Mouse (Mus musculus) heart, embryonic 10.5 days (tissue): Measurements from ENCODE around the gene Hmga1. TPM values are rescaled to one million over a fixed set of nuclear protein-coding genes. Genes with fewer than 3 reads are reported as not detected.
A peak's percentile ranks its signal among the peaks of the same experiment; 100 is the strongest.

ENCODE experiments used
- DNase-seq: peaks from one replicate; pipeline ENCODE4 v3.0.0-alpha.2; 2017; ENCODE audit warnings: low spot score
- H3K27ac ChIP-seq: fragments of 300-500 bp; sonication (generic); 2 replicates; pipeline ENCODE4 v1.5.1; 2016; ENCODE audit warnings: mild to moderate bottlenecking
- H3K27me3 ChIP-seq: fragments of 300-500 bp; sonication (generic); 2 replicates; pipeline ENCODE4 v1.6.1; 2016; ENCODE audit warnings: mild to moderate bottlenecking; ENCODE audit not compliant: poor library complexity, insufficient read depth, severe bottlenecking
- H3K36me3 ChIP-seq: fragments of 300-500 bp; sonication (generic); 2 replicates; pipeline ENCODE4 v1.6.1; 2016; ENCODE audit warnings: mild to moderate bottlenecking, moderate library complexity
- H3K4me1 ChIP-seq: fragments of 300-500 bp; sonication (generic); 2 replicates; pipeline ENCODE4 v1.6.1; 2016; ENCODE audit warnings: mild to moderate bottlenecking
- H3K4me3 ChIP-seq: fragments of 300-500 bp; sonication (generic); 2 replicates; pipeline ENCODE4 v1.5.1; 2016; ENCODE audit warnings: mild to moderate bottlenecking, moderate library complexity
- H3K9me3 ChIP-seq: fragments of 300-500 bp; sonication (generic); 2 replicates; pipeline ENCODE4 v1.6.1; 2016; ENCODE audit warnings: mild to moderate bottlenecking, moderate library complexity
- WGBS: fragments of 180-500 bp; shearing (Covaris S2); methylation state at CpG from one replicate; pipeline ENCODE4 v1.1.7; 2016; 5-methylcytosine and 5-hydroxymethylcytosine counted together
- polyA plus RNA-seq: library from polyadenylated mRNA; unstranded; fragments of >200 nt; fragmentation: Nextera tagmentation; extraction: Ambion mirVana; gene quantifications from 2 replicates; pipeline ENCODE4 v1.2.1, GENCODE M21; 2016

The Hmga1 gene
- polyA plus RNA-seq, 1 experiment from 2014 or later, result 609 TPM

- Histone ChIP-seq H3K27me3 (peaks cover 100% of the 10 kb centered on the region), H3K4me1 (peaks cover 27% of the 10 kb centered on the region), H3K9me3 (no peaks in the 10 kb centered on the region), H3K4me3 (peak overlapping the region; percentile 76; the same call in 1 of the 2 replicates), H3K36me3 (no peaks in the 10 kb centered on the region), H3K27ac (no peak overlapping the region)
- DNase-seq, result no peak
- 32% methylated on average over 27 of the region's 27 CpGs for WGBS
Observed at GRCm38 (mm10) chr17:27513916-27514762, 42.2 kb upstream of the Hmga1 start.

GRCm38 (mm10) chr17:27518296-27518695 is 38.0 kb upstream of the Hmga1 start:
- WGBS, result 29% methylated on average over 9 of the region's 9 CpGs
- Histone ChIP-seq H3K4me1 (peaks cover 19% of the 10 kb centered on the region), H3K27ac (no peak overlapping the region), H3K9me3 (no peaks in the 10 kb centered on the region), H3K36me3 (no peaks in the 10 kb centered on the region), H3K27me3 (peaks cover 100% of the 10 kb centered on the region), H3K4me3 (no peak overlapping the region)
- no peak for DNase-seq

- H3K4me3 ChIP-seq, result no peak overlapping the region
- peaks cover 13% of the 10 kb centered on the region for H3K4me1 ChIP-seq
- no peaks in the 10 kb centered on the region for H3K9me3 ChIP-seq
- no peaks in the 10 kb centered on the region for H3K36me3 ChIP-seq
- 46% methylated on average over 15 of the region's 15 CpGs for WGBS
- H3K27me3 ChIP-seq, result peaks cover 94% of the 10 kb centered on the region
- H3K27ac ChIP-seq, result no peak overlapping the region
- no peak for DNase-seq
Observed at GRCm38 (mm10) chr17:27518700-27519595, 37.3 kb upstream of the Hmga1 start.

- DNase-seq, result no peak
- Histone ChIP-seq H3K9me3 (0 out of 2 replicates have a peak, but pooled peaks cover 2% of the 10 kb centered on the region), H3K4me1 (peaks cover 8% of the 10 kb centered on the region), H3K27ac (no peak overlapping the region), H3K36me3 (no peaks in the 10 kb centered on the region), H3K27me3 (peaks cover 78% of the 10 kb centered on the region), H3K4me3 (0 out of 2 replicates have a peak overlapping the region, but pooled peaks have one; percentile 9)
- under 1% methylated on average over 27 of the region's 27 CpGs for WGBS
Observed at GRCm38 (mm10) chr17:27520557-27520956, 35.7 kb upstream of the Hmga1 start.

- WGBS, result 74% methylated on average over 5 of the region's 5 CpGs
- Histone ChIP-seq H3K27ac (no peak within 1 kb of the TSS), H3K27me3 (peaks cover 71% of the 10 kb centered on the region), H3K9me3 (0 out of 2 replicates have a peak, but pooled peaks cover 2% of the 10 kb centered on the region), H3K4me1 (peaks cover 8% of the 10 kb centered on the region), H3K4me3 (0 out of 2 replicates have a peak within 1 kb of the TSS, but pooled peaks have one; percentile 9), H3K36me3 (no peaks in the 10 kb centered on the region)
- DNase-seq, result no peak
Observed at GRCm38 (mm10) chr17:27521303-27521702, 35.0 kb upstream of the Hmga1 start, which contains the start of gene Grm4. TSS of gene Grm4 (minus strand) at chr17:27521403.

- H3K27me3 ChIP-seq, result peaks cover 52% of the 10 kb centered on the region
- no peak for DNase-seq
- peaks cover 8% of the 10 kb centered on the region for H3K4me1 ChIP-seq
- WGBS, result 48% methylated on average over 7 of the region's 7 CpGs
- no peak overlapping the region for H3K27ac ChIP-seq
- H3K9me3 ChIP-seq, result 0 out of 2 replicates have a peak, but pooled peaks cover 2% of the 10 kb centered on the region
- H3K4me3 ChIP-seq, result no peak overlapping the region
- H3K36me3 ChIP-seq, result no peaks in the 10 kb centered on the region
Observed at GRCm38 (mm10) chr17:27523121-27523520, 33.2 kb upstream of the Hmga1 start.

- Histone ChIP-seq H3K4me1 (peaks cover 2% of the 10 kb centered on the region; the same call in 1 of the 2 replicates), H3K36me3 (no peaks in the 10 kb centered on the region), H3K27ac (no peak overlapping the region), H3K4me3 (no peak overlapping the region), H3K27me3 (peaks cover 12% of the 10 kb centered on the region; the same call in 1 of the 2 replicates), H3K9me3 (0 out of 2 replicates have a peak, but pooled peaks cover 2% of the 10 kb centered on the region)
- DNase-seq, result no peak
- 80% methylated on average over 6 of the region's 6 CpGs for WGBS
Observed at GRCm38 (mm10) chr17:27527188-27527587, 29.1 kb upstream of the Hmga1 start.

GRCm38 (mm10) chr17:27528030-27528429 is 28.3 kb upstream of the Hmga1 start:
- Histone ChIP-seq H3K4me3 (no peak overlapping the region), H3K27me3 (peaks cover 3% of the 10 kb centered on the region; the same call in 1 of the 2 replicates), H3K36me3 (no peaks in the 10 kb centered on the region), H3K9me3 (0 out of 2 replicates have a peak, but pooled peaks cover 2% of the 10 kb centered on the region), H3K4me1 (peaks cover 1% of the 10 kb centered on the region; the same call in 1 of the 2 replicates), H3K27ac (no peak overlapping the region)
- 52% methylated on average over 8 of the region's 8 CpGs for WGBS
- no peak for DNase-seq

GRCm38 (mm10) chr17:27528767-27529166 is 27.5 kb upstream of the Hmga1 start:
- Histone ChIP-seq H3K27me3 (no peaks in the 10 kb centered on the region), H3K4me1 (no peaks in the 10 kb centered on the region), H3K36me3 (no peaks in the 10 kb centered on the region), H3K9me3 (0 out of 2 replicates have a peak, but pooled peaks cover 2% of the 10 kb centered on the region), H3K4me3 (no peak overlapping the region), H3K27ac (no peak overlapping the region)
- DNase-seq, result no peak
- 71% methylated on average over 5 of the region's 5 CpGs for WGBS

- no peaks in the 10 kb centered on the region for H3K27me3 ChIP-seq
- 80% methylated on average over 8 of the region's 8 CpGs for WGBS
- DNase-seq, result no peak
- no peaks in the 10 kb centered on the region for H3K4me1 ChIP-seq
- H3K27ac ChIP-seq, result no peak overlapping the region
- H3K9me3 ChIP-seq, result no peaks in the 10 kb centered on the region
- no peak overlapping the region for H3K4me3 ChIP-seq
- H3K36me3 ChIP-seq, result no peaks in the 10 kb centered on the region
Observed at GRCm38 (mm10) chr17:27532095-27532494, 24.2 kb upstream of the Hmga1 start.

GRCm38 (mm10) chr17:27533354-27533753 is 22.9 kb upstream of the Hmga1 start:
- Histone ChIP-seq H3K4me1 (no peaks in the 10 kb centered on the region), H3K4me3 (no peak overlapping the region), H3K36me3 (no peaks in the 10 kb centered on the region), H3K27ac (no peak overlapping the region), H3K27me3 (no peaks in the 10 kb centered on the region), H3K9me3 (no peaks in the 10 kb centered on the region)
- WGBS, result 89% methylated on average over 3 of the region's 3 CpGs
- no peak for DNase-seq

GRCm38 (mm10) chr17:27534718-27535117 is 21.6 kb upstream of the Hmga1 start:
- H3K27ac ChIP-seq, result peak overlapping the region; percentile 30; the same call in 1 of the 2 replicates
- DNase-seq, result peak; percentile 93
- H3K27me3 ChIP-seq, result no peaks in the 10 kb centered on the region
- no peaks in the 10 kb centered on the region for H3K9me3 ChIP-seq
- H3K4me3 ChIP-seq, result no peak overlapping the region
- H3K36me3 ChIP-seq, result no peaks in the 10 kb centered on the region
- no peaks in the 10 kb centered on the region for H3K4me1 ChIP-seq
- 5% methylated on average over 10 of the region's 10 CpGs for WGBS
